Mouse (Mus musculus): ENCODE measurements around the gene Cdc5l. TPM values are rescaled to one million over a fixed set of nuclear protein-coding genes. Genes with fewer than 3 reads are reported as not detected.

Cdc5l gene
- polyA plus RNA-seq, 1 experiment = 137 TPM

- Histone ChIP-seq H3K36me3 (ENCODE audit: control insufficient read depth, insufficient read depth, low read length, poor library complexity, severe bottlenecking) (no peaks in the 10 kb centered on the region), H3K27ac (ENCODE audit: insufficient read depth, low read length) (no peak overlapping the region), H3K9me3 (replicated peaks; ENCODE audit: control insufficient read depth, insufficient read depth, low read length, poor library complexity, severe bottlenecking) (no peaks in the 10 kb centered on the region), H3K9ac (ENCODE audit: low read depth, poor library complexity, severe bottlenecking) (no peak overlapping the region), H3K4me3 (ENCODE audit: low read depth, low read length) (no peak overlapping the region), H3K27me3 (ENCODE audit: control insufficient read depth, insufficient read depth, low read length, poor library complexity, severe bottlenecking) (no peaks in the 10 kb centered on the region), H3K4me1 (ENCODE audit: control insufficient read depth, insufficient read depth, low read length) (no peaks in the 10 kb centered on the region)
- TF ChIP-seq CTCF (IDR thresholded peaks at IDR 0.05; ENCODE audit: low read depth, low read length) (no peak), EP300 (IDR thresholded peaks at IDR 0.05; ENCODE audit: insufficient read depth, low read depth, low read length) (no peak), POLR2A (IDR thresholded peaks at IDR 0.05; ENCODE audit: insufficient read depth, low read length) (no peak)
Measured at GRCm38 (mm10) chr17:45377323-45377722, 56.2 kb downstream of the Cdc5l start.

GRCm38 (mm10) chr17:45373987-45374608, 59.4 kb downstream of the Cdc5l start:
- no peaks in the 10 kb centered on the region for H3K27me3 ChIP-seq (ENCODE audit: control insufficient read depth, insufficient read depth, low read length, poor library complexity, severe bottlenecking)
- no peak overlapping the region for H3K27ac ChIP-seq (ENCODE audit: insufficient read depth, low read length)
- H3K4me3 ChIP-seq (ENCODE audit: low read depth, low read length) = peak overlapping the region; percentile 31

GRCm38 (mm10) chr17:45371042-45371441, 62.5 kb downstream of the Cdc5l start:
- Histone ChIP-seq H3K9ac (ENCODE audit: low read depth, poor library complexity, severe bottlenecking) (no peak overlapping the region), H3K4me1 (ENCODE audit: control insufficient read depth, insufficient read depth, low read length) (no peaks in the 10 kb centered on the region), H3K27ac (ENCODE audit: insufficient read depth, low read length) (no peak overlapping the region), H3K36me3 (ENCODE audit: control insufficient read depth, insufficient read depth, low read length, poor library complexity, severe bottlenecking) (no peaks in the 10 kb centered on the region), H3K9me3 (replicated peaks; ENCODE audit: control insufficient read depth, insufficient read depth, low read length, poor library complexity, severe bottlenecking) (no peaks in the 10 kb centered on the region), H3K4me3 (ENCODE audit: low read depth, low read length) (no peak overlapping the region), H3K27me3 (ENCODE audit: control insufficient read depth, insufficient read depth, low read length, poor library complexity, severe bottlenecking) (no peaks in the 10 kb centered on the region)
- no peak for TF ChIP-seq POLR2A (IDR thresholded peaks at IDR 0.05; ENCODE audit: insufficient read depth, low read length)
- TF ChIP-seq EP300 (IDR thresholded peaks at IDR 0.05; ENCODE audit: insufficient read depth, low read depth, low read length) = no peak
- no peak for TF ChIP-seq CTCF (IDR thresholded peaks at IDR 0.05; ENCODE audit: low read depth, low read length)

More at GRCm38 (mm10) chr17:45373987-45374608, 59.4 kb downstream of the Cdc5l start:
- TF ChIP-seq CTCF (IDR thresholded peaks at IDR 0.05; ENCODE audit: low read depth, low read length) = peak; percentile 91
- no peak for TF ChIP-seq EP300 (IDR thresholded peaks at IDR 0.05; ENCODE audit: insufficient read depth, low read depth, low read length)
- Histone ChIP-seq H3K4me1 (ENCODE audit: control insufficient read depth, insufficient read depth, low read length) (no peaks in the 10 kb centered on the region), H3K9me3 (replicated peaks; ENCODE audit: control insufficient read depth, insufficient read depth, low read length, poor library complexity, severe bottlenecking) (no peaks in the 10 kb centered on the region), H3K9ac (ENCODE audit: low read depth, poor library complexity, severe bottlenecking) (peak overlapping the region; percentile 39), H3K36me3 (ENCODE audit: control insufficient read depth, insufficient read depth, low read length, poor library complexity, severe bottlenecking) (no peaks in the 10 kb centered on the region)

GRCm38 (mm10) chr17:45370535-45370934, 63.0 kb downstream of the Cdc5l start:
- Histone ChIP-seq H3K27ac (ENCODE audit: insufficient read depth, low read length) (no peak overlapping the region), H3K9ac (ENCODE audit: low read depth, poor library complexity, severe bottlenecking) (no peak overlapping the region), H3K36me3 (ENCODE audit: control insufficient read depth, insufficient read depth, low read length, poor library complexity, severe bottlenecking) (no peaks in the 10 kb centered on the region), H3K9me3 (replicated peaks; ENCODE audit: control insufficient read depth, insufficient read depth, low read length, poor library complexity, severe bottlenecking) (no peaks in the 10 kb centered on the region), H3K4me3 (ENCODE audit: low read depth, low read length) (no peak overlapping the region), H3K4me1 (ENCODE audit: control insufficient read depth, insufficient read depth, low read length) (no peaks in the 10 kb centered on the region), H3K27me3 (ENCODE audit: control insufficient read depth, insufficient read depth, low read length, poor library complexity, severe bottlenecking) (no peaks in the 10 kb centered on the region)
- TF ChIP-seq EP300 (IDR thresholded peaks at IDR 0.05; ENCODE audit: insufficient read depth, low read depth, low read length) = no peak
- TF ChIP-seq CTCF (IDR thresholded peaks at IDR 0.05; ENCODE audit: low read depth, low read length) = no peak
- no peak for TF ChIP-seq POLR2A (IDR thresholded peaks at IDR 0.05; ENCODE audit: insufficient read depth, low read length)

- no peak overlapping the region for H3K4me3 ChIP-seq (ENCODE audit: low read depth, low read length)
- H3K27me3 ChIP-seq (ENCODE audit: control insufficient read depth, insufficient read depth, low read length, poor library complexity, severe bottlenecking) = no peaks in the 10 kb centered on the region
- no peak overlapping the region for H3K27ac ChIP-seq (ENCODE audit: insufficient read depth, low read length)
- no peaks in the 10 kb centered on the region for H3K9me3 ChIP-seq (replicated peaks; ENCODE audit: control insufficient read depth, insufficient read depth, low read length, poor library complexity, severe bottlenecking)
- TF ChIP-seq POLR2A (IDR thresholded peaks at IDR 0.05; ENCODE audit: insufficient read depth, low read length) (no peak), CTCF (IDR thresholded peaks at IDR 0.05; ENCODE audit: low read depth, low read length) (no peak), EP300 (IDR thresholded peaks at IDR 0.05; ENCODE audit: insufficient read depth, low read depth, low read length) (no peak)
- H3K36me3 ChIP-seq (ENCODE audit: control insufficient read depth, insufficient read depth, low read length, poor library complexity, severe bottlenecking) = no peaks in the 10 kb centered on the region
- no peaks in the 10 kb centered on the region for H3K4me1 ChIP-seq (ENCODE audit: control insufficient read depth, insufficient read depth, low read length)
- H3K9ac ChIP-seq (ENCODE audit: low read depth, poor library complexity, severe bottlenecking) = no peak overlapping the region
Measured at GRCm38 (mm10) chr17:45364871-45365270, 68.7 kb downstream of the Cdc5l start.

GRCm38 (mm10) chr17:45360950-45361349, 72.6 kb downstream of the Cdc5l start:
- TF ChIP-seq POLR2A (IDR thresholded peaks at IDR 0.05; ENCODE audit: insufficient read depth, low read length) (no peak), CTCF (IDR thresholded peaks at IDR 0.05; ENCODE audit: low read depth, low read length) (no peak), EP300 (IDR thresholded peaks at IDR 0.05; ENCODE audit: insufficient read depth, low read depth, low read length) (no peak)
- H3K9ac ChIP-seq (ENCODE audit: low read depth, poor library complexity, severe bottlenecking) = no peak overlapping the region
- no peak overlapping the region for H3K27ac ChIP-seq (ENCODE audit: insufficient read depth, low read length)
- no peaks in the 10 kb centered on the region for H3K9me3 ChIP-seq (replicated peaks; ENCODE audit: control insufficient read depth, insufficient read depth, low read length, poor library complexity, severe bottlenecking)
- no peaks in the 10 kb centered on the region for H3K4me1 ChIP-seq (ENCODE audit: control insufficient read depth, insufficient read depth, low read length)
- H3K27me3 ChIP-seq (ENCODE audit: control insufficient read depth, insufficient read depth, low read length, poor library complexity, severe bottlenecking) = no peaks in the 10 kb centered on the region
- no peak overlapping the region for H3K4me3 ChIP-seq (ENCODE audit: low read depth, low read length)
- H3K36me3 ChIP-seq (ENCODE audit: control insufficient read depth, insufficient read depth, low read length, poor library complexity, severe bottlenecking) = no peaks in the 10 kb centered on the region
